Mouse (Mus musculus) neural tube, embryonic 10.5 days (tissue): ENCODE measurements at regions not wholly inside any gene's neighbourhood (a gene's known extent, or its start where the extent isn't known, plus 50 kb on each side); places are given as distances from the start of the nearest gene placed in this dataset.

Source experiments
- DNase-seq: peaks from one replicate; pipeline ENCODE4 v3.0.0-alpha.2; 2017; ENCODE audit warnings: low spot score; ENCODE audit errors: extremely low spot score

DNA sequence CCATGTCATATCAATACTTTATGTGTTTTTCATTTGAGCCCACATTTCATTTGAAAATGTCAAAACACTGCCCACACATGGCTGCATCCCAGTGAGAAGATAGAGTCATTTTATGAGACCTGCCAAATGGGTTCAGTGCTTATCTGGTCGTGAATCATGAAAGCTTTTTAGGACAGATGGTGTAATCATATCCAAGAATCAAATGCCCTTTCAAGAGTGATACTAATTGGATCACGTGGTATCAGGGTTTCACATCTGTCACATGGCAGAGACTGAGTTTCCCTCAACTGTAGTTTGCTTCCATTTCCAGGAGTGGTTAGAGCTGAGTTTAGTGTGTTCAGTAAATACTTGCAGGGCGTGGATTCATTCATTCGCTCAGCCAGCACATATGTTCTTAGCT, 87.2 kb upstream of the Agbl1 start:
- DNase-seq: no peak

DNA sequence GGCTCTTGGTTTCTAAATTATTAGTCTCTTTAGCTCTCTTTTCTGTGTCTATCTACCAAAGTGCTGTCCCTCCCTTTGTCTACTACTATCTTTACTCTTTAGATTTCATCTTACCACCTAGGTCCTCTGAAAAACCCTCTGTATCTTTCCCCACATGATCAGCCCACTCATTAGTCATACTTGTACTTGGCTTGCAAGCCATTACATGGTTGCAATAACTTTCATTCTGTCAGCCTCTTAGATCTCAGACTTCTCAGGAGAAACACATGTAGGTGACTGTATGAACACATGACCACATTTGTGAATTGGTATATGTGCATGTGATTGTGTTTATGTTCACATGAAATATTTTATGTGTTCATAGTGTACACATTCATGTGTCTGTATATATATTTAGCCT, 83.3 kb upstream of the Agbl1 start:
- no peak for DNase-seq

DNA sequence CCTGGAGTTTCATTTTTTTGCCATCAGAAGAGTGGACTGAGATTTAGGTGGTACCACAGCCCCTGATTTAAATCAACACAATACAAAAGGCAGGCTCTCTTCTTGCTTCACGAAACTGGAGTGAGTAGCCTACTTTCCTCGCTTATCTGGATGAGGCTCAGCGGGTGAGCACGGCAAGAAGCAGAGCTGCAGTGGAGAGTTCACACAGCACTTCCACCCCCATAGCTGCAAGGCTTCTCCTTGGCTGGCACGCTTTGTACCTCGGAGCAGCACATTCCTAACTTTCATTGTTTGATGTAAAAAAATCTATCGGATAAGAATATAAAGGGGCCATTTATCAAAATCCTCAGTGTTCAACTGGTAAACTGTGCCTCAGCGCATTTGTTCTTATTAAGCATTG, 72.8 kb upstream of the Agbl1 start:
- DNase-seq: no peak

DNA sequence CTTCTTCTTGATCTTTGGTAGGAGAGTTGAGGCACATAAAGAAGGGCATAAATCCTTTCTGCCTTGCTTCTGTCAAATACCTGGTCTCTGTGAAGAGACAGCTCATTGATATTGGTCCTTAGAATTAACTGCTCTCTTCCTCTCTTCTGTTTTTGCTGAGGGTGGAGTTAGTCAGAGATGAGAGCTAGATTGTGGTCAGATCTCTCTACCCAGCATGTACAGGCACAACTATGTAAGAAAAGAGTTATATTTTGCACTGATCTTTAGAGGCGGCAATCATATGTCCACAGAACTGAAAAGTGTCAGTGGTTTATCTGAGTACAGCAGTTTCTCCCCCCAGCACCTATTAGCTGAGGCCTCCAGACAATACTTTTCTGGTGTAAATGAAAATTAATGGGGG, 65.5 kb upstream of the Agbl1 start:
- no peak for DNase-seq

DNA sequence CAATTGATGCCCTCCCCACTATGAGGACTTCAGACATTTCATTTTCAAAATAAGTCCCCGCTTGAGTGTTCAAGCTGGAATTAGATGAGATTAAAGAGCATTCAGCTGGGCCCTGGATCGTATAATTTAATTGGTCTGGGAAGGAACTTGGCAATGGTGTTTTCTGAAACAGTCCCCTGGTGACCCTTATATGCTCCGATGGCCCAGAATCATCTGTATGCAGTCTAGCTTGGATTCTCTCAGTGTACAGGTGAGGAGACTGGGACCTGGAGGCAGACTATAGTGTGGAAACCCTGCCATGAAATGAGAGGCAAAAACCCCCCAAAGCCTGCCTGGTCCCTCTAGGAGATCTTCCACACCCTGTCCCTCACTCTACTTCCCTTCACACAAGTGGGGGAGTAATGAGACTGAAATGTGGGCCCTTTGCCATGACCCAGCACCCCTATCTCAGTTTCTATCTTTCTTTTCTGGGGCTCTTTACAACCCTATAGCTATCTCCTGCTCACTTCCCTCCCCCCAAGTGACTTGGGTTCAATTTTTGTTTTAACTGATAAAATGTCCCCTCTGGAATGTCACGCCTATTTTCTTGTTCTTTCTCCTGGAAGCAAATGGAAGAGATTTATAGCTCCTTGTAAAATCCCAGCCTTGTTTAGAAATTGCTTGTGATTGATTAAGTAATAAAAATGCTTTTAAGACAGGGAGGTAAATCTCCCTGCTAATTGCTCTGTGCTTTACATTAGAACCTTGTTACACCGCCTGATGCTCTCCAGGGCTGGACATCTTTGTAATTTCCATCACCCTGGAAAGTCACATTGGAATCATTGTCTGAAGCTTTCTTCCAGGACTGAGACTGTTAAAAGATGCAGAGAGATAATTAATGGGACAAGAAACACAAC, 64.7 kb upstream of the Agbl1 start:
- no peak for DNase-seq

DNA sequence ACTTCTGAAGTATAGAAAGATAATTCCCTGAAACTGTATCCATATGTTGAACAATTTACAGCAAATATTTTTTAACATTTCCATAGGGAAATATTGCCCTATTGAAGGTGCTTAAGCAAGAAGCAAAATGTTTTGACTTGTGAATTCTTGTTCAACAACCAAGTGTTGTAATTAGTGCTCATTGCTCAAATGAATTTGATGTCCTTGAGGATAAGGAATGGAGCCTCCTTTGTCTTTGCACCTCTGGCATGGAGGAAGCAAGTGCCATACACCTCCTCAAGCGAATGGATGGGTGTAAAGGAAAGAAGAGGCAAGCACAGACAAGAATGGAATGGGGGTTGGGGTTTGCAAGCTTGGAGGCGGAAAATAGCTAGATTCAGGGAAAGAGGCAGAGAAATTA, 59.2 kb upstream of the Agbl1 start:
- DNase-seq: no peak

- no peak for DNase-seq
Measured at GRCm38 (mm10) chr7:76176235-76176634, 53.5 kb upstream of the Agbl1 start.

- no peak for DNase-seq
Measured at GRCm38 (mm10) chr7:76177420-76177819, 52.3 kb upstream of the Agbl1 start.
